Mouse (Mus musculus) spleen, postnatal 14 days (tissue): Measurements from ENCODE around the gene Wdr43.
A peak's percentile ranks its signal among the peaks of the same experiment; 100 is the strongest.
"Not testable (repeated sequence)": the region's sequence is repeated elsewhere in the genome, so short reads cannot be mapped to it uniquely, and the experiment has no call there.

Experiments used
- DNase-seq, 2 experiments: peaks; one replicate each; pipeline ENCODE4 v3.0.0; 2021 to 2022; ENCODE audit warnings: low spot score in 2 of 2

Gene Wdr43

GRCm38 (mm10) chr17:71615638-71616318 lies at the start of gene Wdr43:
Wdr43 (plus strand) TSS chr17:71615895.
- peak; percentile 84 to 92 for DNase-seq

- no peak for DNase-seq
Measured at GRCm38 (mm10) chr17:71579176-71579705, 36.5 kb upstream of the Wdr43 start.

GRCm38 (mm10) chr17:71597881-71598658 lies 17.6 kb upstream of the Wdr43 start:
- DNase-seq = no peak

GRCm38 (mm10) chr17:71598659-71599554 lies 16.8 kb upstream of the Wdr43 start:
- DNase-seq = peak; percentile 73 to 84

GRCm38 (mm10) chr17:71616319-71617032 lies 781 bp downstream of the Wdr43 start:
- DNase-seq = peak in 1 of 2 experiments; percentile 12

- no peak for DNase-seq
Measured at GRCm38 (mm10) chr17:71617033-71617362, 1.3 kb downstream of the Wdr43 start.

GRCm38 (mm10) chr17:71617974-71618373 lies 2.3 kb downstream of the Wdr43 start:
- DNase-seq = no peak

GRCm38 (mm10) chr17:71631806-71632205 lies 16.1 kb downstream of the Wdr43 start:
- DNase-seq = no peak

GRCm38 (mm10) chr17:71633350-71633749 lies 17.7 kb downstream of the Wdr43 start:
- DNase-seq = no peak

- DNase-seq = no peak
Measured at GRCm38 (mm10) chr17:71636786-71637185, 21.1 kb downstream of the Wdr43 start.

- DNase-seq = no peak
Measured at GRCm38 (mm10) chr17:71637750-71638265, 22.1 kb downstream of the Wdr43 start.

GRCm38 (mm10) chr17:71639056-71639455 lies 23.4 kb downstream of the Wdr43 start:
- DNase-seq = not testable (repeated sequence)

GRCm38 (mm10) chr17:71640421-71641085 lies 24.9 kb downstream of the Wdr43 start:
- DNase-seq = no peak

GRCm38 (mm10) chr17:71642190-71642589 lies 26.5 kb downstream of the Wdr43 start:
- DNase-seq = no peak

GRCm38 (mm10) chr17:71650011-71650410 lies 34.3 kb downstream of the Wdr43 start:
- no peak for DNase-seq

- no peak for DNase-seq
Measured at GRCm38 (mm10) chr17:71652495-71652894, 36.8 kb downstream of the Wdr43 start.

GRCm38 (mm10) chr17:71652934-71653333 lies 37.2 kb downstream of the Wdr43 start:
- DNase-seq = no peak

GRCm38 (mm10) chr17:71657521-71657920 lies 41.8 kb downstream of the Wdr43 start:
- DNase-seq = no peak

GRCm38 (mm10) chr17:71658666-71659065 lies 43.0 kb downstream of the Wdr43 start:
- DNase-seq = no peak

GRCm38 (mm10) chr17:71660390-71660789 lies 44.7 kb downstream of the Wdr43 start:
- no peak for DNase-seq
